Mouse (Mus musculus): Measurements from ENCODE around the gene Mapk8ip2.

Gene Mapk8ip2

GRCm38 (mm10) chr15:89488182-89488581, 34.5 kb downstream of the Mapk8ip2 start:
- DNase-seq: peak; percentile 81

- peak; percentile 85 for DNase-seq
Measured at GRCm38 (mm10) chr15:89488611-89489117, 35.0 kb downstream of the Mapk8ip2 start.

- peak; percentile 61 for DNase-seq
Measured at GRCm38 (mm10) chr15:89494970-89495369, 41.3 kb downstream of the Mapk8ip2 start.

GRCm38 (mm10) chr15:89496131-89496530, 42.4 kb downstream of the Mapk8ip2 start:
- peak; percentile 87 for DNase-seq

- DNase-seq: peak; percentile 92
Measured at GRCm38 (mm10) chr15:89496841-89497240, 43.1 kb downstream of the Mapk8ip2 start.

- DNase-seq: peak; percentile 100
Measured at GRCm38 (mm10) chr15:89497391-89498048, 43.8 kb downstream of the Mapk8ip2 start.

GRCm38 (mm10) chr15:89498049-89498960, 44.6 kb downstream of the Mapk8ip2 start:
- DNase-seq: peak; percentile 97

- DNase-seq: peak; percentile 94
Measured at GRCm38 (mm10) chr15:89498961-89499688, 45.4 kb downstream of the Mapk8ip2 start, which contains the start of gene Shank3. Gene Shank3 (plus strand): TSS chr15:89499623.

- DNase-seq: peak; percentile 97
Measured at GRCm38 (mm10) chr15:89499784-89500220, 46.1 kb downstream of the Mapk8ip2 start.

GRCm38 (mm10) chr15:89500221-89500791, 46.6 kb downstream of the Mapk8ip2 start:
- peak; percentile 93 for DNase-seq

- DNase-seq: peak; percentile 92
Measured at GRCm38 (mm10) chr15:89501321-89501720, 47.6 kb downstream of the Mapk8ip2 start.

- peak; percentile 83 for DNase-seq
Measured at GRCm38 (mm10) chr15:89504838-89505237, 51.1 kb downstream of the Mapk8ip2 start.

- peak; percentile 90 for DNase-seq
Measured at GRCm38 (mm10) chr15:89507751-89508150, 54.0 kb downstream of the Mapk8ip2 start.

- no peak for DNase-seq
Measured at GRCm38 (mm10) chr15:89512679-89513078, 59.0 kb downstream of the Mapk8ip2 start.

Data from heart, adult 11 months (tissue).